Mouse (Mus musculus) spleen, adult 2 months (tissue): ENCODE measurements around the gene Fat3.

Experiments used
- CTCF ChIP-seq: fragments of 200-500 bp; IDR thresholded peaks from 2 replicates; pipeline ENCODE4 v1.5.1; 2011; ENCODE audit warnings: mild to moderate bottlenecking, inconsistent platforms; ENCODE audit not compliant: insufficient read depth, insufficient read length, insufficient replicate concordance; ENCODE audit errors: extremely low read depth
- POLR2A ChIP-seq: fragments of 200-500 bp; IDR thresholded peaks from 2 replicates; pipeline ENCODE4 v1.6.1; 2011; ENCODE audit warnings: low read depth, low read length, inconsistent platforms

DNA sequence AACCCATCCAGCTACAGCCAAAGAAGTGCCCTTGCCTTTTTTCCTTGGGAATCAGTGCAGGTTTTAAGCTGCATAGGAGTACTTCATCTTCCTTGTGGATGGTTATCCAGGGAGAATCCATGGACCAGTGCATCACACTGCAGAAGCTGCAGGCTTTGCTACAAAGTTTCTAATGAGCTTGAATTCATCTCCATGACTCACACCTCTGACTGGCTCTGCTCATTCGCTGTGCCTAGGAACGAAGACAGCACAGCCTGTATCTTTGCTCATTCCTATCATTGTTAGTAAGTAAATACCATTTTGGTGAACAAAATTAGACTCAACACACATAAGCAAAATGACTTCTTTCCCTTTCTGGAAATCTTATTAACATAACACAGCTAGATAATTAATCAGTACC lies 78.4 kb downstream of the Fat3 start:
- TF ChIP-seq POLR2A (no peak), CTCF (no peak)
